Mouse (Mus musculus) liver, adult (tissue): ENCODE results near the gene Eif4b.

Experiments
- GATA4 ChIP-seq: IDR thresholded peaks from 2 replicates; pipeline ENCODE4 v1.6.1; 2014; ENCODE audit warnings: mild to moderate bottlenecking, low read length; ENCODE audit not compliant: insufficient replicate concordance

The Eif4b gene

GRCm38 (mm10) chr15:102105360-102105759 is 31.8 kb downstream of the Eif4b start:
- no peak for TF ChIP-seq GATA4

DNA sequence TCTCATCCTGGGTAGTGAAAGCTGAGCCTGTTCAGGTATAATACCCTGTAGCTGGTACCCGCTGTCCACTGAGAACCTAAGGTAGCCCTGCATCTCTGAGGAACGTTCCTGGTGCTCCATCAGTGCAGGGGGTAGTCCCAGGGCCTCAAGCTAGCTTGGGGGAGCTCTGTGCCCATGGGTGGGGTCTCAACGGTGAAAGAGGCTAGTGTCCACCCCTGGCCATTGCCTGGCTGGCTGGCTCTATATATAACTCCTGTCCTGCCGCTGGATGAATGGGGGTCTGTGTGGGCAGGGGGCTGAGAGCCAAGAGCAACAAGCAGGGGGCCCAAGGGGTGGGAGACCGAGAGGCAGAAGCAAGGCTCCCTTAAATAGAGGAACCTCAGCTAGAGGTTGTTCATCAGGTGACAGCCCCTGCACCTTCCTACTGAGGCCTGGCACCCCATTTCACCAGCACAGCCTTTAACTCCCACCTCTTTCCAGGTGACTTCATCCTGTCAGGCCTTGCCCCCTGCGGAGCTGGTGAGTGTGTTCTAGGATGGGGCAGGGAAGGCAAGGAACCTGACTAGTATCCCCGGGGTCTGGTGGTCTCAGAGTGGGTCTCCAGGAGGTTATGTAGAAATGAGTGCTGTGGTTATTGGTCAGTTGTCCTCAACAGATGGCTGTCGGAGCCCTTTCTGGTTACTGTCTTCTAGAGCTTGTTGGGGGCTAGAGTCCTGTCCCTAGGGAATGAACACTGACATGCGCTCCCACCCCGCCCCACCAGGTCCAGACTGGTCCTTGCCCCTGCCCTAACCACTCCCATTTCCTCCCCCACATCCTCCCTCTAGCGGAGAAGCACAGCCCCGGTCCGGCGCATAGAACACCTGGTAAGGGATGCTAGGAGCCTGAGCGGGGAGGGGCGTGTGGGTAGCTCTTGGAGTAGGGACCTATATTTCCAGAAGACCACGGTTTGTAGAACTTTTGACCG is 32.5 kb downstream of the Eif4b start:
- no peak for TF ChIP-seq GATA4

DNA sequence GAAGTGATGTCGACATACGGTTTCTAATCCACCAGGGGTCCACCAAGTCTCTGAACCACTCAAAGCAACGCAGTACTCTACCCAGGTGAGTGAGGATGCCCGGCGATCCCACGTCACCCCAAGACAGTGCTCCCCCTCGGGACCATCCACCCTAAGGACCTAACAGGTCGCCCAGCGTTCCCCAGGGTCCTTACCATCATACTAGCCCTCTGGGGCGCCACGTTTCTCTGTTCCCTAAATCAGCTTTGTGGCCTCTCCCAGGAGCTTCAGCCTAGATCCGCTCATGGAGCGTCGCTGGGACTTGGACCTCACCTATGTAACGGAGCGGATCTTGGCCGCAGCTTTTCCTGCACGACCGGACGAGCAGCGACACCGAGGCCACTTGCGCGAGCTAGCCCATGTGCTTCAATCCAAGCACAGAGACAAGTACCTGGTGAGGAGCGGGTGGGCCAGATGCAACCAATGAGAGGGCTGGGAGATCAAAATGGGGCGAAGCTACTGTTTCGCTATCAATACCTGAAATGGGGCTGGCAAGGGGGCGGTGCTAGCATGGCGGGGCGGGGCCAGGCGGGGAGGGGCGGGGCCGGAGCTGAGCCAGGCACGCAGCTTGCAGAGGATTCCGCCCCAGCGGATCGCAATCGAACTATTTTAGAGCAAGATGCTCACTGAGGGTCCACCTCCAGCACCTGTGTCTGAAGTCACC is 33.3 kb downstream of the Eif4b start:
- no peak for TF ChIP-seq GATA4

DNA sequence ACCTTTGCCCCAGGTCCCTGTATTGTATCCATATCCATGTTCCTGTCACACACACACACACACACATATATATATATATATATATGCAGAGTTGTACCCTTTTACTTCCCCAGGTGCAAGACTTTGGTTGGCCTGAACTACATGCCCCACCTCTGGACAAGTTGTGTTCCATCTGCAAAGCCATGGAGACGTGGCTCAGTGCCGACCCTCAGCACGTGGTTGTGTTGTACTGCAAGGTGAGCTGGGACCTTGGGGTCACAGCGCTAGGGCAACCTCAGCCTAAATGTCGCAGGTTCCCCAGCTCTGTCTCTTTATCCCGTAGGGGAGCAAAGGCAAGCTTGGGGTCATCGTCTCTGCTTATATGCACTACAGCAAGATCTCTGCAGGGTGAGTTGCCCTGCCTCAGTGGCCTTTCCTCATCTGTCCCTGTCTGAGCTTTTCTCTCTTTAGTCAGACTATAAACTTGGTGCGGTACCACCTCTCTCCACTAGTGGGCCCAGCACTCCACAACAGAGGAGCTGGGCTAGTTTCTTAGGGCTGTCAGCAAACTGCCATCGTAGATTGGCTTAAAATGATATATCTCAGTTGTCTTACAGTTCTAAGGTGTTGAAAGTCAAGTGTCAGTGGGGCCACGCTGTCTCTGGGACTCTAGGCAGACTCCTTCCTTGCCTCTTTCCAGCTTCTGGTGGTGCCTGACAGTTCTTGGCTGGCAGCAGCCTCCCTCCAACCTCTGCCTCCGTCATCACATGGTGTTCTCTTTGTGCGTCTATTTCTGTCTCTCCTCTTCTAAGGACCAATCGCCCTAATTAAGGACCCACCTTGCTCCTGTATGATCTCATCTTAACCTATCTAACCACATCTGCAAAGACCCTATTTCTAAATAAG is 34.4 kb downstream of the Eif4b start:
- TF ChIP-seq GATA4: no peak

DNA sequence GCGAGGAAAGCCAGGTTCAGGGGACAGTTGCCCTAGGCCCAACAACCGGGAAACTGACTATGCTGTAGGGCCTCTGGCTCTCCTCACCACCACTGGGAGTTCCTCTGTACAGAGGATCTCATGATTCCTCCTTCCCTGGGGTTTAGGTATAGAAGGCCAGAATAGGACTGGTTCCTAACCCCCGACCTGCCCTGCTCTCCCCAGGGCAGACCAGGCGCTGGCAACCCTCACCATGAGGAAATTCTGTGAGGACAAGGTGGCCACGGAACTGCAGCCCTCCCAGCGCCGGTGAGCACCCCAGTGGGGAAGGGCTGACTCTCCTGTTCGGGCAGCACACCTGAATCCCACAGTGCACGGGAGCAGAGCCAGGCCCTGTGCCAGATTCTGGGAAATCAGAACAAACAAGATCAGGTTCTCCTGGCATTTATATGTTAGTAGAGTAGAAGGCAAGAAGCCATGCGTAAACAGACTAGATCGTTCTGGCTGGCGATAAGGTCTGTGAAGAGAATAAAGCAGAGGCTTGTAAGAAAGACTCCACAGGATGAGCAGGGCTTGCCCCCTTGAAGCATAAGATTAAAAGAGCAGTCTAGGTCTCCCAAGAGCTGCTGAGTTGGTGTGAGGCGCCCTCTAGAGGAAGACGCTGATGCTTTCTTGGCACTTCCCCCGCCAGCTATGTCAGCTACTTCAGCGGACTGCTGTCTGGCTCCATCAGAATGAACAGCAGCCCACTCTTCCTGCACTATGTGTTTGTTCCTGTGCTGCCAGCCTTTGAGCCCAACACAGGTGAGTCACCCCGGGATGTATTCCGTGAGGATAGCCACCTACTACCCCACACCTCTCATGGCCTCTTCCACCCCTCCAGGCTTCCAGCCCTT is 35.3 kb downstream of the Eif4b start:
- TF ChIP-seq GATA4: no peak

- no peak for TF ChIP-seq GATA4
These were observed 36.7 kb downstream of the Eif4b start for GRCm38 (mm10) chr15:102110271-102110670.

DNA sequence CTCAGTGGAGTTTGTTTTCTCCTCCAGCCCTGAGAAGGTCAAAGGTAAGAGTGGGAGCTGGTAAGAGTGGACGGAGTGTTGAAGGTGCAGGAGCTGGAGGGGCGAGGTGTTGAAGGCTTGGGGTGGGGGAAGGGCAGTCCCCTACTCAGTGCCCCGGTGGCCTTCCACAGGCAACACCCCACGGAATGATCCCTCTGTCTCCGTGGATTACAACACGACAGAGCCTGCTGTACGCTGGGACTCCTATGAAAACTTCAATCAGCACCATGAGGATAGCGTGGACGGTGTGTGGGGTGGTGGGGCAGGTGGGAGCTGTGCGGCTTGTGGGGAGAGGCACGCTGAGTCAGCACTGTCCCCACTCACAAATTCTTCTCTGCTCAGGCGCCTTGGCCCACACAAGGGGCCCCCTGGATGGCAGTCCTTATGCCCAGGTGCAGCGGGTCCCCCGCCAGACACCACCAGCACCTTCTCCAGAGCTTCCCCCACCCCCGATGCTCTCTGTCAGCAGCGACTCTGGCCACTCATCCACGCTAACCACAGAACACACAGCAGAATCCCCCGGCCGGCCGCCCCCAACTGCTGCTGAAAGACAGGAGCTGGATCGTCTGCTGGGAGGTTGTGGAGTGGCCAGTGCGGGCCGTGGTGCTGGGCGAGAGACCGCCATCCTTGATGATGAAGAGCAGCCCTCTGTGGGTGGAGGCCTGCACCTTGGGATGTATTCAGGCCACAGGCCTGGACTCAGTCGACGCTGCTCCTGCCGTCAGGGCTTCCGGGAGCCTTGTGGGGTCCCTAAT is 37.3 kb downstream of the Eif4b start:
- no peak for TF ChIP-seq GATA4

DNA sequence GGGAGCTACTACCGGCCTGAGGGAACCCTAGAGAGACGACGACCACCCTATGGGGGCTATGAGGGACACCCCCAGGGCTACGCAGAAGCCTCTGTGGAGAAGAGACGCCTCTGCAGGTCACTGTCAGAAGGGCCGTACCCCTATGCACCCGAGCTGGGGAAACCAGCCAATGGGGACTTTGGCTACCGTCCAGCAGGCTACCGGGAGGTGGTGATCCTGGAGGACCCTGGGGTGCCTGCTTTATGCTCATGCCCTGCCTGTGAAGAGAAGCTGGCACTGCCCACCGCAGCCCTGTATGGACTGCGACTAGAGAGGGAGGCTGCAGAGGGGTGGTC is 37.9 kb downstream of the Eif4b start:
- TF ChIP-seq GATA4: no peak

GRCm38 (mm10) chr15:102112181-102112580 is 38.6 kb downstream of the Eif4b start:
- TF ChIP-seq GATA4: no peak

- TF ChIP-seq GATA4: no peak
These were observed 39.3 kb downstream of the Eif4b start for GRCm38 (mm10) chr15:102112827-102113226.

DNA sequence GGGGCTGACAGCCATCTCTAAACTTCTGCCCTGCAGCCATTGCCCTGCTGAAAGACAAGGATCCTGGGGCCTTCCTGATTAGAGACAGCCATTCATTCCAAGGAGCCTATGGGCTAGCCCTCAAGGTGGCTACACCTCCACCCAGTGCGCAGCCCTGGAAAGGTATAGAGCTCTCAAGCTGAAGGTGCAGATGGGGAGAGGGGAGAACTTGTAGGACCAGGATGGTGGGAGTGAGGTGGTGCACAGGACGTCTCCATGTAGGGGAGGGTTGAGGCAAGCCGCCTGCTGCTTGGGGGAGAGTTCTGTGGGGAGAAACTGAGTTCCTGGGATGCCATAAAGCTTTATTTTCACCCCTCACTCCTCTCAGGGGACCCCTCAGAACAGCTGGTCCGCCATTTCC is 40.1 kb downstream of the Eif4b start:
- TF ChIP-seq GATA4: no peak

GRCm38 (mm10) chr15:102114651-102115260 is 41.2 kb downstream of the Eif4b start:
- TF ChIP-seq GATA4: no peak

GRCm38 (mm10) chr15:102115731-102116231 is 42.2 kb downstream of the Eif4b start:
- no peak for TF ChIP-seq GATA4
